Mouse (Mus musculus) lung, postnatal 0 days (tissue): ENCODE data around the gene Anapc4.

ENCODE experiments used
- CTCF ChIP-seq: IDR thresholded peaks from 2 replicates; pipeline ENCODE4 v1.5.1; 2016; ENCODE audit warnings: antibody characterized with exemption, mild to moderate bottlenecking
- EP300 ChIP-seq: IDR thresholded peaks from 2 replicates; pipeline ENCODE4 v1.6.1; 2016; ENCODE audit warnings: antibody characterized with exemption, mild to moderate bottlenecking, control low read depth

- TF ChIP-seq EP300 (no peak), CTCF (no peak)
Measured at GRCm38 (mm10) chr5:52889919-52890318, 56.1 kb downstream of the Anapc4 start.
